Mouse (Mus musculus): ENCODE measurements around the gene Cited1. TPM values are rescaled to one million over a fixed set of nuclear protein-coding genes. Genes with fewer than 3 reads are reported as not detected.

Gene Cited1
- polyA plus RNA-seq (2012): not detected in 2 replicates

GRCm38 (mm10) chrX:102251937-102252860 lies at the start of gene Cited1:
TSS of gene Cited1 (minus strand) at chrX:102252181.
- TF ChIP-seq GATA1 (IDR thresholded peaks at IDR 0.05; ENCODE audit: low read length): no peak

- TF ChIP-seq GATA1 (IDR thresholded peaks at IDR 0.05; ENCODE audit: low read length): no peak
Measured at GRCm38 (mm10) chrX:102284889-102285288, 32.9 kb upstream of the Cited1 start.

DNA sequence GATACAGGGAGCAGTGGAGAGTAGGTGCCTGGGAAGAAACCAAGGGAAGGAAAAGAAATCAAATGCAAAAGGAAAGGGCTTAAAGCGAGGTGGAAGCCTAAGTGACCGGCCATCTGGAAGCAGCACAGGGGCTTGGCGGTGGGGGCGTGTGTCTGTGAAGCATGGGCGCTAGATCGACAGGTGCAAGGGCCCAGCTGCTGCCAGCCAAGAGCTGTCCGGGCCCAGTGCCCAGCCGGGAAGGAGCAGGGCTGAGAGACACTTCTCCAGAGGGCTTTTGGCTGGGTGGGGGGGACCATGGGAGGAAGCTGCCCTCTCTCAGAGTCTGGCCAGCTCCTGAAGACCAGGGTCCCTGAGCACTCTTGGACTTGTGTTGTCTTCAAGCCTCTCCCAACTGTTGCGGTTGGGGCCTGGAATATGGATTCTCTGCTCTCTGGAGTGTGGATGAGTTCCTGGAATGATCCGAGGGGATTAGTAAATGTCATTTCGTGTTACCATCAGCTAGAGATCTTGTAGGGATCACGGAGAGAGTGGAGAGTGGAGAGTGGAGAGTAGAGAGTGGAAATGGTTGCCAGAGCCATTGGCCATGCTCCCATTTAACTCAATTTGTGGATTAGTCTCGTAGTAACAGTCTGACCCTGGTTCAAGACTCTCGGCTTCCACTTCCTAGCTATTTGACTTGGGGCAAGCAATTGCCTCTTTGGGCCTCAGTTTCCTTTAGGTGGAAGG lies 10.8 kb upstream of the Cited1 start:
- TF ChIP-seq GATA1 (IDR thresholded peaks at IDR 0.05; ENCODE audit: low read length): no peak

GRCm38 (mm10) chrX:102259772-102260171 lies 7.8 kb upstream of the Cited1 start:
- TF ChIP-seq GATA1 (IDR thresholded peaks at IDR 0.05; ENCODE audit: low read length): no peak

GRCm38 (mm10) chrX:102253892-102254291 lies 1.9 kb upstream of the Cited1 start:
- no peak for TF ChIP-seq GATA1 (IDR thresholded peaks at IDR 0.05; ENCODE audit: low read length)

DNA sequence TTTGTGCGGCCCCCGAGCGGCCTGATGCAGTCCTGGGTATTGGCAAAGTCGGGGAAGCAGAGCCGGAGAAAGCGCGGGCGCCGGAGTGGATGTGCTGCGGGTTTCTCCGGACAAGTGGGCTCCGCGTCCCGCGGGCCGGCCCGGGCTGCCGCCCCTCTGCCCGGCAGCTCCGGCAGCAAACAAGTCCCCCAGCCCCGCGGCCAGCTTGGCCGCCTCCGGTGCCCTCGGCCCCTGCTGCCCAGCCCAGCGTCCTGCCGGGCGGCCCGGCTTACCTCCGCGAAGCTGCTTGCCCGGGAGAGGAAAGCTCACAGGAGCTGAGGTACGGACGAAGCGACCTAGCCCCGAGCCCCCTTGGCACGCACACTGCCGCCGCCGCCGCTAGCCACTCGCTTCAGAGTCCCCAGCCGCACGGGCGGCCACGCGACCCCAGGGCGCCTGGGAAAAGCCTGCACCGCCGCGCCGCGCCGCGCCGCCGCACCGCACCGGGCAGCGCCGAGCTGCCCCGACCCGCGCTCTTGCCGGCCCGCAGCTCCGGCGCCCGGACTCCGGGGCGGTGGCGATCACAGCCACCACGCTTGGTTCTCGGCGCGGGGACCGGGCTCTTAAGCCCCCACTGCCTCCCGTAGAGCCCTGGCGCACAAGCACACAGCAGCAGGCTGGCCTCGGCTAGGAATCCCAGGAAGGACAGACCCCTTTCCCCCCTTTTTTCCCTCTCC lies 602 bp downstream of the Cited1 start:
- TF ChIP-seq GATA1 (IDR thresholded peaks at IDR 0.05; ENCODE audit: low read length): no peak

DNA sequence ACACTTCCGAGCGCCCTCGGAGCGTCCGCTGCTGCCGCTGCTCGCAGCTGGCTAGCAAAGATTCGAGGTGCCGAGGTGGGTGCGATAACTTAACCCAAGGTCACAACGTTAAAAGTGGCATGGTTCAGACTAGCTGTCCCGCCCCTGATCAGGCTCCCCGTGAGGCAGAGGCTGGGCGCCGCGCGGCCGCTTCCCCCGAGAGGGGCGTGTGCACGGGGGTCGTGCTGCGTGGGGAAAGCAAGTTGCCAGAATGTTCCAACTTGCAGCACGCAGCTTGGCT lies 1.1 kb downstream of the Cited1 start:
- no peak for TF ChIP-seq GATA1 (IDR thresholded peaks at IDR 0.05; ENCODE audit: low read length)

- TF ChIP-seq GATA1 (IDR thresholded peaks at IDR 0.05; ENCODE audit: low read length): no peak
Measured at GRCm38 (mm10) chrX:102250150-102250890, 1.7 kb downstream of the Cited1 start.

GRCm38 (mm10) chrX:102244334-102244733 lies 7.6 kb downstream of the Cited1 start:
- no peak for TF ChIP-seq GATA1 (IDR thresholded peaks at IDR 0.05; ENCODE audit: low read length)

GRCm38 (mm10) chrX:102219126-102219525 lies 32.9 kb downstream of the Cited1 start:
- no peak for TF ChIP-seq GATA1 (IDR thresholded peaks at IDR 0.05; ENCODE audit: low read length)

Other genes with a start within 250 kb of the Cited1 start
- not detected in 2 replicates for gene Rtl5, start 180.9 kb downstream of the Cited1 start, polyA plus RNA-seq (2012)
- gene Pin4, start 132.7 kb downstream of the Cited1 start, polyA plus RNA-seq (2012): 4.6 and 6.5 TPM in 2 replicates
- 0.72 and 1.1 TPM in 2 replicates for gene Ercc6l, start 95.1 kb downstream of the Cited1 start, polyA plus RNA-seq (2012)
- 66.6 and 93.7 TPM in 2 replicates for gene Rps4x, start 62.8 kb downstream of the Cited1 start, polyA plus RNA-seq (2012)